Mouse (Mus musculus) ES-E14 (cell line): ENCODE measurements at regions not wholly inside any gene's neighbourhood (a gene's known extent, or its start where the extent isn't known, plus 50 kb on each side); places are given as distances from the start of the nearest gene placed in this dataset.

Experiments
- DNase-seq: peaks from one replicate; pipeline ENCODE4 v3.0.0-alpha.2; 2013; ENCODE audit warnings: low read depth, low spot score
- H3K27ac ChIP-seq: 2 replicates; pipeline ENCODE4 v1.5.1; 2012; ENCODE audit warnings: low read depth, mild to moderate bottlenecking, low read length, moderate library complexity, mixed read lengths; ENCODE audit not compliant: poor library complexity, insufficient read depth, severe bottlenecking
- H3K36me3 ChIP-seq: 2 replicates; pipeline ENCODE4 v1.6.1; 2012; ENCODE audit warnings: mild to moderate bottlenecking, low read length, moderate library complexity, mixed read lengths; ENCODE audit not compliant: control insufficient read depth, poor library complexity, insufficient read depth, severe bottlenecking
- H3K4me1 ChIP-seq, 2 experiments: fragments of 150-350 bp in 1 of 2; sonication (generic) in 1 of 2; 2 replicates each; pipeline ENCODE4 v1.6.1; 2012; ENCODE audit warnings: low read length in 2 of 2, mild to moderate bottlenecking in 1 of 2, mixed read lengths in 1 of 2; ENCODE audit not compliant: control insufficient read depth in 2 of 2, insufficient read depth in 2 of 2, poor library complexity in 1 of 2
- H3K4me3 ChIP-seq, 2 experiments: fragments of 150-350 bp in 1 of 2; sonication (generic) in 1 of 2; 2 replicates each; pipeline ENCODE4 v1.5.1; 2012; ENCODE audit warnings: low read length in 2 of 2, low read depth in 1 of 2, mild to moderate bottlenecking in 1 of 2, mixed read lengths in 1 of 2; ENCODE audit not compliant: insufficient read depth in 1 of 2, poor library complexity in 1 of 2, severe bottlenecking in 1 of 2
- H3K9ac ChIP-seq: 2 replicates; pipeline ENCODE4 v1.6.1; 2012; ENCODE audit warnings: low read depth, mild to moderate bottlenecking, low read length, mixed read lengths; ENCODE audit not compliant: poor library complexity, insufficient read depth, severe bottlenecking
- H3K9me3 ChIP-seq: fragments of 150-350 bp; sonication (generic); 2 replicates; pipeline ENCODE4 v1.6.1; 2012; ENCODE audit warnings: low read depth, mild to moderate bottlenecking, low read length; ENCODE audit not compliant: control insufficient read depth, insufficient read depth
- CHD2 ChIP-seq: IDR thresholded peaks from 2 replicates; pipeline ENCODE4 v1.6.1; 2014; ENCODE audit warnings: mild to moderate bottlenecking, low read depth, low read length, inconsistent platforms
- HCFC1 ChIP-seq: IDR thresholded peaks from 2 replicates; pipeline ENCODE4 v1.6.1; 2012; ENCODE audit warnings: low read length, inconsistent platforms, borderline replicate concordance; ENCODE audit not compliant: insufficient read depth
- MAFK ChIP-seq: IDR thresholded peaks from 2 replicates; pipeline ENCODE4 v1.6.1; 2014; ENCODE audit warnings: mild to moderate bottlenecking, low read depth, low read length, inconsistent platforms; ENCODE audit not compliant: insufficient read depth
- ZC3H11A ChIP-seq: IDR thresholded peaks from 2 replicates; pipeline ENCODE4 v1.6.1; 2012; ENCODE audit warnings: low read depth, mild to moderate bottlenecking, inconsistent platforms, low read length, borderline replicate concordance
- ZNF384 ChIP-seq: IDR thresholded peaks from 2 replicates; pipeline ENCODE4 v1.6.1; 2012; ENCODE audit warnings: low read depth, low read length, inconsistent platforms
- in situ Hi-C, 2 experiments: fragments of 600-800 bp; cut with MboI; formaldehyde crosslinking; loops; one replicate each; pipeline ENCODE4 v1.15.1; 2025; ENCODE audit warnings: low sequenced_read_pairs in 2 of 2, inconsistent platforms in 1 of 2; ENCODE audit not compliant: unreplicated experiment in 2 of 2

- Histone ChIP-seq H3K4me1 (no peaks in the 10 kb centered on the region), H3K4me3 (no peak overlapping the region), H3K36me3 (no peaks in the 10 kb centered on the region), H3K9me3 (no peaks in the 10 kb centered on the region), H3K9ac (no peak overlapping the region), H3K27ac (no peak overlapping the region)
- no peak for DNase-seq
- in situ Hi-C loops: no loop called here
- no peak for TF ChIP-seq ZC3H11A
- no peak for TF ChIP-seq MAFK
- no peak for TF ChIP-seq HCFC1
- no peak for TF ChIP-seq CHD2
- TF ChIP-seq ZNF384: no peak
These were observed 295.2 kb downstream of the Ccdc50 start for GRCm38 (mm10) chr16:27683826-27684225.

GRCm38 (mm10) chr16:27709946-27710345 lies 321.3 kb downstream of the Ccdc50 start:
- H3K27ac ChIP-seq: no peak overlapping the region
- H3K9me3 ChIP-seq: no peaks in the 10 kb centered on the region
- no peaks in the 10 kb centered on the region for H3K36me3 ChIP-seq
- TF ChIP-seq ZC3H11A: no peak
- TF ChIP-seq HCFC1: no peak
- TF ChIP-seq CHD2: no peak
- no peak for TF ChIP-seq MAFK
- no peak for TF ChIP-seq ZNF384
- in situ Hi-C loops: no loop called here
- no peak overlapping the region for H3K4me3 ChIP-seq
- peak; percentile 0 for DNase-seq
- H3K9ac ChIP-seq: no peak overlapping the region
- H3K4me1 ChIP-seq: no peaks in the 10 kb centered on the region

GRCm38 (mm10) chr16:27723445-27723844 lies 334.8 kb downstream of the Ccdc50 start:
- Histone ChIP-seq H3K27ac (no peak overlapping the region), H3K4me3 (no peak overlapping the region), H3K36me3 (no peaks in the 10 kb centered on the region), H3K9me3 (no peaks in the 10 kb centered on the region), H3K9ac (no peak overlapping the region), H3K4me1 (no peaks in the 10 kb centered on the region)
- TF ChIP-seq CHD2 (no peak), MAFK (no peak), ZC3H11A (no peak), ZNF384 (no peak), HCFC1 (no peak)
- in situ Hi-C loops: no loop called here
- no peak for DNase-seq
